Mouse (Mus musculus) spleen, postnatal 14 days (tissue): Measurements from ENCODE around the gene Mucl2.
"Not testable (repeated sequence)": the region's sequence is repeated elsewhere in the genome, so short reads cannot be mapped to it uniquely, and the experiment has no call there.

Experiments used
- DNase-seq, 2 experiments: peaks; one replicate each; pipeline ENCODE4 v3.0.0; 2021 to 2022; ENCODE audit warnings: low spot score in 2 of 2

Gene Mucl2

GRCm38 (mm10) chr15:103899212-103899611, at the start of gene Mucl2:
TSS of gene Mucl2 (minus strand) at chr15:103899312.
- DNase-seq: no peak

GRCm38 (mm10) chr15:103913061-103913460, 13.9 kb upstream of the Mucl2 start:
- DNase-seq: not testable (repeated sequence)
